Mouse (Mus musculus) ovary, adult 2 months (tissue): ENCODE results near the gene Vmn1r62. TPM values are rescaled to one million over a fixed set of nuclear protein-coding genes. Genes with fewer than 3 reads are reported as not detected.

Experiments used
- polyA plus RNA-seq: library from polyadenylated mRNA; depleted of rRNA; stranded (reverse); fragments of >200 nt; gene quantifications from 2 replicates; pipeline ENCODE4 v1.2.3, GENCODE M21; 2012; rRNA removed

Gene Vmn1r62
- polyA plus RNA-seq = not detected in 2 replicates

DNA sequence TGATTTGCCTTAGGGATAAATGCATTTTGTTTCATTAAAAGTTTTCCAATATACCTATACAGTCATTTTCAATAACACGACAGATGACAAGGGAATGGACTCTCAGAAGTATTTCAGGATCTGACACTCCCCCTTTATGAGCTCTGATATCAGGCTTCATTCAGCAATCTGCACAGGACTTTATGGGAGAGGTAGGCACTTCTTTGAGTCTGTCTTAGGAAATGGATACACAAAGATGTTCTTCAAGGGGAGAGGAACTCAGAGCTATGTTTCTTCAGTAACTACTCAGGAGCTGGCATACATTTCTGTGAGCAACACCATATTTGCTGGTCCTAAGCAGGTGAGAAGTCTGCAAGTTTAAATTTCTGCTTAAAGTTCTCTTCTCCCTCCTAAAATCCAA, at the start of gene Vmn1r62:
Vmn1r62 (plus strand) TSS at position 301 of the 400 bp plus-strand sequence.

Other genes with a start within 250 kb of the Vmn1r62 start
- not detected in 2 replicates for gene Vmn1r59, start 216.9 kb upstream of the Vmn1r62 start, polyA plus RNA-seq
- not detected in 2 replicates for gene Vmn2r28, start 179.7 kb upstream of the Vmn1r62 start, polyA plus RNA-seq
- not detected in 2 replicates for gene Vmn1r60, start 126.3 kb upstream of the Vmn1r62 start, polyA plus RNA-seq
- not detected in 2 replicates for gene Vmn1r61, start 60.3 kb upstream of the Vmn1r62 start, polyA plus RNA-seq
- not detected in 2 replicates for gene Vmn1r63, start 131.8 kb downstream of the Vmn1r62 start, polyA plus RNA-seq
- gene Vmn1r64, start 210.9 kb downstream of the Vmn1r62 start, polyA plus RNA-seq = not detected in 2 replicates